Mouse (Mus musculus) liver, embryonic 16.5 days (tissue): ENCODE measurements around the gene Znrf2. TPM values are rescaled to one million over a fixed set of nuclear protein-coding genes. Genes with fewer than 3 reads are reported as not detected.

ENCODE experiments used
- ATAC-seq: fragments of 200-750 bp; cut with Nextera tagmentation; 2 replicates; pipeline ENCODE4 v1.8.0; 2017; ENCODE audit warnings: low read depth, mild to moderate bottlenecking, moderate number of reproducible peaks, moderate library complexity
- H3K27ac ChIP-seq: fragments of 300-500 bp; sonication (generic); 2 replicates; pipeline ENCODE4 v1.5.1; 2014; ENCODE audit warnings: mild to moderate bottlenecking, low read length
- H3K27me3 ChIP-seq: fragments of 300-500 bp; sonication (generic); 2 replicates; pipeline ENCODE4 v1.6.1; 2014; ENCODE audit warnings: low read depth, low read length, mixed read lengths; ENCODE audit not compliant: control insufficient read depth, insufficient read depth
- H3K36me3 ChIP-seq: fragments of 300-500 bp; sonication (generic); 2 replicates; pipeline ENCODE4 v1.6.1; 2014; ENCODE audit warnings: mild to moderate bottlenecking; ENCODE audit not compliant: control insufficient read depth, insufficient read depth
- H3K4me1 ChIP-seq: fragments of 300-500 bp; sonication (generic); 2 replicates; pipeline ENCODE4 v1.6.1; 2014; ENCODE audit warnings: low read depth, low read length, mixed read lengths; ENCODE audit not compliant: control insufficient read depth
- H3K4me2 ChIP-seq: fragments of 300-500 bp; sonication (generic); 2 replicates; pipeline ENCODE4 v1.6.1; 2014; ENCODE audit warnings: low read depth, low read length, mixed read lengths
- H3K4me3 ChIP-seq: fragments of 300-500 bp; sonication (generic); 2 replicates; pipeline ENCODE4 v1.5.1; 2014; ENCODE audit warnings: low read depth, mild to moderate bottlenecking, low read length
- H3K9ac ChIP-seq: fragments of 300-500 bp; sonication (generic); 2 replicates; pipeline ENCODE4 v1.6.1; 2014; ENCODE audit warnings: low read depth, low read length
- H3K9me3 ChIP-seq: fragments of 300-500 bp; sonication (generic); replicated peaks from 2 replicates; pipeline ENCODE4 v1.6.1; 2016; ENCODE audit warnings: low read length; ENCODE audit not compliant: control insufficient read depth
- WGBS: fragments of 180-500 bp; shearing (Covaris S2); extraction: QIAGEN DNeasy Blood & Tissue Kit; methylation state at CpG from one replicate; pipeline ENCODE4 v1.1.7; 2014; ENCODE audit not compliant: insufficient replicate concordance; 5-methylcytosine and 5-hydroxymethylcytosine counted together
- polyA plus RNA-seq: library from polyadenylated mRNA; unstranded; fragments of >200 nt; fragmentation: Nextera tagmentation; extraction: Ambion mirVana; gene quantifications from 2 replicates; pipeline ENCODE4 v1.2.1, GENCODE M21; 2015

The Znrf2 gene
- 1.8 and 2.1 TPM in 2 replicates for polyA plus RNA-seq

DNA sequence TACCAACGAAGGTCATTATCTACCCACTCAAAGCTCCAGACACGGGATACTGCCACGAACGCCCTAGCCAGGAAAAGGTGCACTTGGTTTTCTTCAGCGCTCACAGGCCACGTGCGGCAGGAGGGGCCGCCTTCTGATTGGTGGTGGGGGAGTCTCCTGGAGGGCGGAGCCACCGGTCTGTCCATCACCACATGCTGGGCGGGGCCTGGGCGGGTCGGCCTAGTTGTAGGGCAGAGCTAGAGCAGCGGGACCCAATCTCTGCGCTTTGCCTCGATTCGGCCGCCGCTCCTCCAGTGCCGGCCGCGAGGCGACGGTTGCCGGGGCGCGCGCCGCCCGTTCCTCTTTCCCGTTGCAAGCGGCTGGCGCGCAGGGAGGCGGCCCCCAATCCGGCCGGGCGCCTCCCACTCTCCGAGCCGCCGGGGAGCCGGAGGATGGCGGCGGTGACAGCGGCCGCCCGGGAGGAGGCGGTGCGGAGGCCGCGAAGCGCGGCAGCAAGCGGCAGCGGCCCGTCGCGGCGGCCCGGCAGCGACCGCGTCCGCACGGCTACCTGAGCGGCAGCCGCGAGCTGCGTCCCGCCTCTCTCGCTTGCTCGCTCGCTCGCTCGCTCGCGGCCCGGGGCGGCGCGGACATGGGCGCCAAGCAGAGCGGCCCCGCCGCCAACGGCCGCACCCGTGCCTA, at the start of gene Znrf2:
Gene Znrf2 (plus strand): TSS at position 529 of the 678 bp plus-strand sequence.
- Histone ChIP-seq H3K9me3 (no peaks in the 10 kb centered on the region), H3K4me1 (peaks cover 22% of the 10 kb centered on the region), H3K27me3 (no peaks in the 10 kb centered on the region), H3K4me3 (peak within 1 kb of the TSS; percentile 83), H3K27ac (peak within 1 kb of the TSS; percentile 90), H3K4me2 (peak within 1 kb of the TSS; percentile 77), H3K9ac (peak within 1 kb of the TSS; percentile 88), H3K36me3 (no peaks in the 10 kb centered on the region)
- WGBS, result under 1% methylated on average over 67 of the region's 88 CpGs
- ATAC-seq, result peak; percentile 98

DNA sequence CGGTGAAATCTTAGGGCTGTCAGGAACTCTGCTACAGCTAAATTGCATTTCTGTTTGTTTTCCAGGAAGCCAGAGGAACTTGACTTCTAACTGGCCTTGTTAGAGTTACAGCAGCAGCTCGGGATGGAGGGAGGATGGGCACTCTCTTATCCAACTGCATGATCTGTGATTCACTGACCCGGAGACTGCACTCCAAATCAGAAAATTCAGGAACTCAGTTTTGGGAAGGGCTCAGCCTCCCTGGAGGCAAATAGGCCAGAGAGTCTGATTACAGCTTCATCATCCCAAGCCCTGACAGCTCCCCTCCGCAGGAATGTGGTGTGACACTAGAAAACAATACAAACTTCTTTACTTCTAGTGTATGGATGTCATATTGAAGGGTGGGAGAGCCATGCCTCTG, 49.0 kb upstream of the Znrf2 start:
- H3K27me3 ChIP-seq, result no peaks in the 10 kb centered on the region
- no peak overlapping the region for H3K9ac ChIP-seq
- no peaks in the 10 kb centered on the region for H3K36me3 ChIP-seq
- H3K9me3 ChIP-seq, result no peaks in the 10 kb centered on the region
- WGBS, result 26% methylated on average over 4 of the region's 4 CpGs
- ATAC-seq, result no peak
- no peaks in the 10 kb centered on the region for H3K4me1 ChIP-seq
- no peak overlapping the region for H3K4me2 ChIP-seq
- H3K4me3 ChIP-seq, result no peak overlapping the region
- no peak overlapping the region for H3K27ac ChIP-seq

DNA sequence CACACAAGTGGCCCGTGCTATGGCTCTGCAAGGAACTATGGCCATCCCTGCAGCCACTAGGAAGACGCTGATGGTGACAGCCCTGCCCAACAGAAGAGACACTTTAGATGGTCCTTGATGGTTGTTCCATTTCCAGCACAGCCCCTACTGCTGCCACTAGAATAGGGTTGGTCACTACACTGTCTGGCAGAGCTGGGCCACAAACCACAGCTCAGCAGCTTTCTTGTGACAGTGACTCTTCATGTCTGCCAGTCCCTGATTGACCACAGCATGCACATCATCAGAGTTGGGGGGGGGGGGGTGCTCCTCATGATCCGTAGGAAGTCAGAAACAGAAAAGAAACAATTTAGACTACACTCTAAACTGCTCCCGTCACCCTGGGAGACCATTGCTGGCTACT, 46.0 kb upstream of the Znrf2 start:
- Histone ChIP-seq H3K4me2 (no peak overlapping the region), H3K36me3 (no peaks in the 10 kb centered on the region), H3K9ac (no peak overlapping the region), H3K9me3 (no peaks in the 10 kb centered on the region), H3K27ac (no peak overlapping the region), H3K4me3 (no peak overlapping the region), H3K27me3 (no peaks in the 10 kb centered on the region), H3K4me1 (no peaks in the 10 kb centered on the region)
- ATAC-seq, result no peak
- WGBS, result 58% methylated on average over 4 of the region's 4 CpGs

DNA sequence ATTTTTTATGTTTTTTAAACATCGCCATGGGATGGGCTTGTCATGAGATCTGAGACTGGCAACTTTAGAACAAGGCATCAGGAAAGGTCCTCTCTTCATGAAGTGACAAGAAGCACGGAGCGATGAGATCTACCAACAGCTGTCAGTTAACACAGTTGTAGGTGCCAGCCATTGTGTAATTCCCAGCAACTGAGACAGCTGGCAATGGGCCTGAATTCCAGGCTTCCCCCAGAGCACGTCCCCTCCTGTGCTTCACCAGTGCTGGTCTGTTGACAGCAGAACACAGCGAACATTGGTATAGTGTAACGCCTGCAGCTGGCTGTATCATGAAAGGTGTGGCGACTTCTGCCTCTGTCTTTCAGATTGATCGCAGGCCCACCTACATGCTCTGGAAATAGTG, 45.5 kb upstream of the Znrf2 start:
- H3K4me2 ChIP-seq, result no peak overlapping the region
- H3K27me3 ChIP-seq, result no peaks in the 10 kb centered on the region
- no peak overlapping the region for H3K27ac ChIP-seq
- H3K4me3 ChIP-seq, result no peak overlapping the region
- no peaks in the 10 kb centered on the region for H3K4me1 ChIP-seq
- H3K36me3 ChIP-seq, result no peaks in the 10 kb centered on the region
- peak; percentile 47; the same call in 1 of the 2 replicates for ATAC-seq
- no peak overlapping the region for H3K9ac ChIP-seq
- H3K9me3 ChIP-seq, result no peaks in the 10 kb centered on the region
- 74% methylated on average over 8 of the region's 8 CpGs for WGBS

DNA sequence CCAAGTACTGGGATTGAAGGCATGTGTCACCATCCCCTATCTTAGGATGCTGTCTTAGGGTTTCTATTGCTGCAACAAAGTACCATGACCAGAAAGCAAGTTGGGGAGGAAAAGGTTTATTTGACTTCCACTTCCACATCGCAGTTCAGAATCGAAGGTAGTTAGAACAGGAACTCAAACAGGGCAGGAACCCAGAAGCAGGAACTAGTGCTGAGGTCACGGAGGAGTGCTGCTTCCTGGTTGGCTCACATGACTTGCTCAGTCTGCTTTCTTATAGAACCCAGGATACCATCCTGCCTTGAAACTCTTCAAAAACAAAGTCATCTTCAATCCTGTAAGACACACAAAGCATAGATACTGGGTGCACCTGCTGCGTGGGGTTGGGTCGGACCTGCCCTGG, 44.6 kb upstream of the Znrf2 start:
- no peaks in the 10 kb centered on the region for H3K36me3 ChIP-seq
- ATAC-seq, result no peak
- no peak overlapping the region for H3K4me2 ChIP-seq
- no peaks in the 10 kb centered on the region for H3K4me1 ChIP-seq
- WGBS, result 67% methylated on average over 5 of the region's 5 CpGs
- no peaks in the 10 kb centered on the region for H3K9me3 ChIP-seq
- H3K27me3 ChIP-seq, result no peaks in the 10 kb centered on the region
- no peak overlapping the region for H3K27ac ChIP-seq
- H3K4me3 ChIP-seq, result no peak overlapping the region
- no peak overlapping the region for H3K9ac ChIP-seq

DNA sequence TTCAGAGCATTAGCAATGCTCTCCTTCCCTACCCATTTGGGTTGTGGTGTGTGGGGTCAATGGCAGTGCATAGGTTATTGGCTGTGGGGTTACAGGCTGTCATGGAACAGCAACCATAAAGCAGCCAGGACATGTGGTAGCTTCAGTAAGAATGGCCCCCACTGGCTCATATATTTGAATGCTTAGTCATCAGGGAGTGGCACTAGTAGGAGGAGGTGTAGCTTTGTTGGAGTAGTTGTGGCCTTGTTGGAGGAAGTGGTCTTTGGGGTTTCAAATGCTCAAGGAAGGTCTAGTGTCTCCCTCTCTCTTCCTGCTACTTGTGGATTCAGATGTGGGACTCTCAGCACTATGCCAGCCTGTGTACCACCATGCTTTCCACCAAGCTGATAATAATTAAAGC, 41.0 kb upstream of the Znrf2 start:
- H3K9ac ChIP-seq, result no peak overlapping the region
- H3K4me2 ChIP-seq, result no peak overlapping the region
- no peak overlapping the region for H3K27ac ChIP-seq
- H3K4me1 ChIP-seq, result no peaks in the 10 kb centered on the region
- no peak for ATAC-seq
- H3K9me3 ChIP-seq, result no peaks in the 10 kb centered on the region
- H3K36me3 ChIP-seq, result no peaks in the 10 kb centered on the region
- H3K4me3 ChIP-seq, result no peak overlapping the region
- H3K27me3 ChIP-seq, result no peaks in the 10 kb centered on the region

DNA sequence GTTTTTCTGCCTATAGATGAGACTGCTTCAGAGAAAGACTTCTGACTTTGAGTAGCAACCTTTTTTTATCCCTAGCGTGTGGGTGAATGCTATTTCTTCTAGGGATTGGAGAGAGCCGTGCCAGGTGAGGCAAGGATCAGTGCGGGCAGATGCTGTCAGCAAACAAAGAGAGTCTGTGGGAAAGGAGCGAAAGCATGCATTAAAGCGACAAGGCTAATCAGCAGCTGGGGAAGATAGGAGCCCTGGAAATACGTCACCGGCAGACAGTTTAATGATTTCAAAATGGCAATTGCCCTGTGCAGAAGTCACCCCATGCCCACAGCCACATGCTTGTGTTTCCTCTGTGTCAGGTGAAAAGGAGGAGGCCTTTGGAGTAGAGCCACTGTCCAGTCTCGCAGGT, 39.1 kb upstream of the Znrf2 start:
- H3K36me3 ChIP-seq, result no peaks in the 10 kb centered on the region
- no peak overlapping the region for H3K4me3 ChIP-seq
- ATAC-seq, result no peak
- no peak overlapping the region for H3K27ac ChIP-seq
- 51% methylated on average over 8 of the region's 8 CpGs for WGBS
- no peak overlapping the region for H3K9ac ChIP-seq
- H3K9me3 ChIP-seq, result no peaks in the 10 kb centered on the region
- no peaks in the 10 kb centered on the region for H3K27me3 ChIP-seq
- H3K4me1 ChIP-seq, result no peaks in the 10 kb centered on the region
- H3K4me2 ChIP-seq, result no peak overlapping the region

DNA sequence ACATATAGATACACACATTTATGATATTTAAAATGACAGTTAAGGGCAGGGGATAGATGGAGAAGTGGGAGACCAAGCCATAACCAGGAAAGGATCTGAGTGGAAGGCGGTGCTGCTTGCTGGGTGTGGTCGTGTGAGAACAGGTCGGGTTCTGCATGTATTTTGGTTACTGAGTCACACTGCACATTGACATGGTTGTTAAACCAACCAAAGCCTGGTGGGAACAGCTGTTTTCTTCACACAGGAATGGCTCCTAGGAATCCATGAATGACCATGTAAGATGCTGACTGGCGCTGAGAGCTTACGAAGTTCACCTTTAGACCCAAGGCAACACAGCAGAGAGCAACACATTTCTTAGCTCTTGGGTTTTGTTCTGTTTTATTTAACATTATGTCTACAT, 36.7 kb upstream of the Znrf2 start:
- H3K4me3 ChIP-seq, result no peak overlapping the region
- H3K9ac ChIP-seq, result no peak overlapping the region
- no peak overlapping the region for H3K4me2 ChIP-seq
- WGBS, result 56% methylated on average over 5 of the region's 5 CpGs
- no peaks in the 10 kb centered on the region for H3K4me1 ChIP-seq
- no peaks in the 10 kb centered on the region for H3K9me3 ChIP-seq
- H3K27ac ChIP-seq, result no peak overlapping the region
- H3K36me3 ChIP-seq, result no peaks in the 10 kb centered on the region
- no peaks in the 10 kb centered on the region for H3K27me3 ChIP-seq
- ATAC-seq, result no peak

DNA sequence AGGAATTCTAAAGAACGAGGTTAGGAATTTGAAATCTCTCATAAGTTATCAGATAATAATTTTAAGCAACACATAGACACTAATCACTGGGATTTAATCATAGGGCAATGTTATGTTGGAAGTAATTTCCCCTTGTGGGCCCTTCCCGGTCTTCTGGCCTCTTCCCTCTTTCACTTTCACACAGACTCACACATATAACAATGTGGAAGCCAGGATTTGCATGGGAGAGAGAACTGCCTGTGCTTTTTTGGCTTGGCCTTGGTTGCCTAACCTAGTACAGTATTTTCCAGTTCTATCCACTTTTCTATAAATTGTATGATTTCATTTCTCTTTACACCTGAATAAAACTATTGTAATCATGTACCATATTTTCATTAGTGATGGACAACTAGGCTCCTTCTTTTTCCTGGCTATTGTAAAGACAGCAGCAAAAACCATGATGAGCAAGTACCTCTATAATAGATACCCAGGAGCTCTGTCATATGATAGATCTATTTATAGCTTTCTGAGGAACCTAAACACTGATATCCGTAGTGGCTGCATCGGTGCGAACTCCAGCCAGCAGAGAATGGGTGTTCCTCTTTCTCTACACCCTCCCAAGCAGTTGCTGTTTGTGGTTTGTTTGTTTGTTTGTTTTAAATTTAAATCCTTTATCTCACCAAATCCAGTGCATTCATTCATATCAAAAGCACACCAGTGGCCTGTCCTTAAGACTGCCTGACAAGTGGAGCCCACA, 36.0 kb upstream of the Znrf2 start:
- Histone ChIP-seq H3K4me2 (no peak overlapping the region), H3K9me3 (no peaks in the 10 kb centered on the region), H3K9ac (no peak overlapping the region), H3K27ac (no peak overlapping the region), H3K4me3 (no peak overlapping the region), H3K4me1 (no peaks in the 10 kb centered on the region), H3K27me3 (no peaks in the 10 kb centered on the region), H3K36me3 (no peaks in the 10 kb centered on the region)
- 33% methylated on average over 5 of the region's 5 CpGs for WGBS
- no peak for ATAC-seq
